Mouse (Mus musculus) liver, embryonic 12.5 days (tissue): ENCODE data around the gene Acot7. TPM values are rescaled to one million over a fixed set of nuclear protein-coding genes. Genes with fewer than 3 reads are reported as not detected.
A peak's percentile ranks its signal among the peaks of the same experiment; 100 is the strongest.

Experiments used
- ATAC-seq: fragments of 200-750 bp; cut with Nextera tagmentation; 2 replicates; pipeline ENCODE4 v1.8.0; 2017; ENCODE audit warnings: moderate number of reproducible peaks, mild to moderate bottlenecking, moderate library complexity
- H3K27ac ChIP-seq: fragments of 300-500 bp; sonication (generic); 2 replicates; pipeline ENCODE4 v1.5.1; 2016; ENCODE audit warnings: mild to moderate bottlenecking
- H3K27me3 ChIP-seq: fragments of 300-500 bp; sonication (generic); replicated peaks from 2 replicates; pipeline ENCODE4 v1.6.1; 2016; ENCODE audit warnings: mild to moderate bottlenecking, moderate library complexity
- H3K36me3 ChIP-seq: fragments of 300-500 bp; sonication (generic); 2 replicates; pipeline ENCODE4 v1.6.1; 2016; ENCODE audit warnings: mild to moderate bottlenecking, moderate library complexity
- H3K4me1 ChIP-seq: fragments of 300-500 bp; sonication (generic); 2 replicates; pipeline ENCODE4 v1.6.1; 2016
- H3K4me2 ChIP-seq: fragments of 300-500 bp; sonication (generic); 2 replicates; pipeline ENCODE4 v1.6.1; 2016; ENCODE audit warnings: mild to moderate bottlenecking, moderate library complexity
- H3K4me3 ChIP-seq: fragments of 300-500 bp; sonication (generic); 2 replicates; pipeline ENCODE4 v1.5.1; 2016; ENCODE audit warnings: mild to moderate bottlenecking, moderate library complexity
- H3K9ac ChIP-seq: fragments of 300-500 bp; sonication (generic); 2 replicates; pipeline ENCODE4 v1.6.1; 2016; ENCODE audit warnings: mild to moderate bottlenecking, moderate library complexity
- H3K9me3 ChIP-seq: fragments of 300-500 bp; sonication (generic); replicated peaks from 2 replicates; pipeline ENCODE4 v1.6.1; 2016; ENCODE audit warnings: mild to moderate bottlenecking, moderate library complexity
- WGBS: fragments of 180-500 bp; shearing (Covaris S2); methylation state at CpG from one replicate; pipeline ENCODE4 v1.1.7; 2016; ENCODE audit not compliant: insufficient replicate concordance; 5-methylcytosine and 5-hydroxymethylcytosine counted together
- polyA plus RNA-seq: library from polyadenylated mRNA; unstranded; fragments of >200 nt; fragmentation: Nextera tagmentation; extraction: Ambion mirVana; gene quantifications from 2 replicates; pipeline ENCODE4 v1.2.1, GENCODE M21; 2016

The Acot7 gene
- polyA plus RNA-seq, 1 experiment from 2014 or later = 36.2 TPM

DNA sequence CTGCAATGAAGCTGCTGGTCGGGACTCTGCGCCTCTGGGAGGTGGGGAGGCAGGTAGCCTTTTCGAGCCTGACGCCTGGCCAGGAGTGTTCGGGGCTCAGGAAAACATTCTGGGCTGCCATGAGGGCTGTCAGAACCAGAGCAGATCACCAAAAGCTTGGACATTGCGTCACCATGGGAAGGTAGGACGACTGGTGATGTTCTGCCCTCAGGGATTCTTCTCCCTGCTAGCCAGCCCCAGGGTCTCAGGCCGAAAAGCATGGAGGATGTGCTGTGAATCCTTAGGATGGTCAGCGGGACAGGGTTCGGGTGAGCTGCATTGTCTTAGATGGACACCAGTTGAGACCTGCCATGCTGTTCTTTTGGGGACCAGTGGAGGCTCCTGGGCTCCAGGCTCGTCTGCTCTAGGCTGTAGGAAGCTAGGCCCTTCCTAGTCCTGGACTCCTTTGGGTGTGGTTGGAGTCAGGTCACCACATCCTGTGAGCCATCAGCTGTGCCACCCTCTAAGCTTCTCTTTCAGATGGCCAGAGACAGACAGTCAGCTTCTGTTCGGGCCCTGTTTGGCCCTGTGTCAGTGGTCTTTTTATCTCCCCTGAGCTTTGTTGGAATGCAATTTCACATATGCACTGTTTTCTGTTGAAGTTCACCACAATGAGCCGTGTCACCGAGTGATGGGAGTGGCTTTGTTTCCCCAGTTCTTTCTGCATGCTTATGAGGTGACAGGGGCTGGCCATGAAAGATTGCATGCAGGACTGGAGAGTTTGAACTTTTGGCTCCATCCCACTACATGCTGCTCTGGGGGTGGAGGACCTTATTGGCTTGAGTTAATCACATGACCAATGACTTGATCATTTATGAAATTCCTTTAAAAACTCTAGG lies 8.5 kb downstream of the Acot7 start:
- H3K9me3 ChIP-seq = no peaks in the 10 kb centered on the region
- no peaks in the 10 kb centered on the region for H3K27me3 ChIP-seq
- peak overlapping the region; percentile 55 for H3K9ac ChIP-seq
- WGBS = 24% methylated on average over 14 of the region's 14 CpGs
- H3K4me2 ChIP-seq = peak overlapping the region; percentile 58
- no peak for ATAC-seq
- peak overlapping the region; percentile 75 for H3K27ac ChIP-seq
- peaks cover 59% of the 10 kb centered on the region for H3K4me1 ChIP-seq
- H3K36me3 ChIP-seq = 0 out of 2 replicates have a peak, but pooled peaks cover 2% of the 10 kb centered on the region
- H3K4me3 ChIP-seq = peak overlapping the region; percentile 21

DNA sequence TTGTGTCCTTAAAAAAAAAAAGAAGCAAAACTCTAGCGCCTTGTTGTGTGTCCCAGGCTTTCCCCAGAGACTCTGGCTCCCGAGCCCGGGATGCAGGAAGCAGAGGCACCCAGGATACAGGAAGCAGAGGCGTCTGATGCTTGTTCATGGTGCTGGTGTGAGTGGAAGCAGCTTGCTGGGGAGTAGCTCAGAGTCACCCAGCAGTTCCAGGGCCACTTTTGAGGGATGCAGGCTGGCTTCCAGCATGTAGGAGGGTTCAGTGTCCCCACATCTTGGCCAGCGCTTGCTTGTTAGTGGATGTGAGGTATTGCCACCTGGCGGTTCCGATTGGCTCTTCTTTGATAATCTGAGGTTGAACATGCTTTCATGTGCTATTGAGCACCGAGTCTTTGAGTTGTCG lies 9.2 kb downstream of the Acot7 start:
- Histone ChIP-seq H3K4me3 (no peak overlapping the region), H3K36me3 (no peaks in the 10 kb centered on the region), H3K4me1 (peaks cover 60% of the 10 kb centered on the region), H3K9me3 (no peaks in the 10 kb centered on the region), H3K27me3 (no peaks in the 10 kb centered on the region), H3K9ac (no peak overlapping the region), H3K27ac (no peak overlapping the region), H3K4me2 (no peak overlapping the region)
- 67% methylated on average over 9 of the region's 9 CpGs for WGBS
- no peak for ATAC-seq

DNA sequence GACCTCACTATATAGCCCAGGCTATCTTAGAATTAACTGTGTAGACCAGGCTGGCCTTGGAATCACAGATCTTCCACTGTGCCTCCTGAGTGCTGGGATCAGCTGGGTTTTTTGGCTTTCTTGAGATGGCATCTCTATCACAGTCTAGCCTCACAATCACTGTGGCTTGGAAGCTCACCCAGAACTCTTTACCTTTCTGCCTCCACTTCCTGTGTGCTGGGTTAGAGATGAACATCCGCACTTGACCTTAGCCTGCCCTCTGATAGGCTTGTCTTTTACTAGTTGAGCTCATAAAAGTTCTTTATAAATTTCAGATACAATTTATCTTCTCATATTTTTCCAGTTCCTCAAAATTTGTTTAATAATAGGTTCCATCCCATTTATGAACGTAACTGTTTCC lies 10.7 kb downstream of the Acot7 start:
- Histone ChIP-seq H3K9ac (no peak overlapping the region), H3K27me3 (no peaks in the 10 kb centered on the region), H3K4me3 (no peak overlapping the region), H3K36me3 (no peaks in the 10 kb centered on the region), H3K9me3 (no peaks in the 10 kb centered on the region), H3K4me2 (no peak overlapping the region), H3K4me1 (peaks cover 68% of the 10 kb centered on the region), H3K27ac (no peak overlapping the region)
- no peak for ATAC-seq
- 84% methylated on average over 2 of the region's 2 CpGs for WGBS

GRCm38 (mm10) chr4:152189071-152189470 lies 11.1 kb downstream of the Acot7 start:
- Histone ChIP-seq H3K27me3 (no peaks in the 10 kb centered on the region), H3K4me1 (peaks cover 65% of the 10 kb centered on the region), H3K27ac (no peak overlapping the region), H3K9me3 (no peaks in the 10 kb centered on the region), H3K4me2 (no peak overlapping the region), H3K4me3 (no peak overlapping the region), H3K36me3 (no peaks in the 10 kb centered on the region), H3K9ac (no peak overlapping the region)
- no peak for ATAC-seq
- 72% methylated on average over 6 of the region's 6 CpGs for WGBS

DNA sequence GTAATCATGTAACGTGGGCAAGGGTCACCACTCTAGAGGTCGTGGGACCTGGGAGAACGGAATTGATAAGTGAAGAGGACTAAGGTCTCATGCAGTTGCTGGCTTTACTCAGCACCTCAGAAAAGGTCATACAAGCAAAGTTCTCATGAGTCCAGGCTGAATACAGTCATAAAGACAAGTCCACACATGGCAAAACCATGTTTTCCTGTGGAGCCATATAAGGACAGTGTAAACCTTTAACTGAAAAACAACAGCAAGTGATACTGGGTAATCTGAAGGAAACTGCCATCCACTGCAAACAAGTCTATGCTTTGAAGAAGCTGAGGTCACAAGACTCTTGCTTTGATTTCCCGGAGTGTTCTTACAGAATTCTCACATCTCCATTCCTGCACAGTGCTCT lies 11.8 kb downstream of the Acot7 start:
- peak overlapping the region; percentile 29; the same call in 1 of the 2 replicates for H3K9ac ChIP-seq
- peak overlapping the region; percentile 32; the same call in 1 of the 2 replicates for H3K27ac ChIP-seq
- ATAC-seq = no peak
- H3K4me1 ChIP-seq = peaks cover 65% of the 10 kb centered on the region
- no peaks in the 10 kb centered on the region for H3K9me3 ChIP-seq
- H3K36me3 ChIP-seq = no peaks in the 10 kb centered on the region
- H3K4me3 ChIP-seq = no peak overlapping the region
- WGBS = 57% methylated on average over 4 of the region's 4 CpGs
- H3K4me2 ChIP-seq = peak overlapping the region; percentile 33; the same call in 1 of the 2 replicates
- H3K27me3 ChIP-seq = no peaks in the 10 kb centered on the region

- no peaks in the 10 kb centered on the region for H3K36me3 ChIP-seq
- H3K9ac ChIP-seq = peak overlapping the region; percentile 29
- H3K4me2 ChIP-seq = peak overlapping the region; percentile 33
- H3K4me1 ChIP-seq = peaks cover 65% of the 10 kb centered on the region
- no peaks in the 10 kb centered on the region for H3K27me3 ChIP-seq
- peak; percentile 14; the same call in 1 of the 2 replicates for ATAC-seq
- WGBS = 30% methylated on average over 11 of the region's 11 CpGs
- H3K4me3 ChIP-seq = no peak overlapping the region
- H3K9me3 ChIP-seq = no peaks in the 10 kb centered on the region
- peak overlapping the region; percentile 32 for H3K27ac ChIP-seq
Observed at GRCm38 (mm10) chr4:152190096-152190653, 12.2 kb downstream of the Acot7 start.

DNA sequence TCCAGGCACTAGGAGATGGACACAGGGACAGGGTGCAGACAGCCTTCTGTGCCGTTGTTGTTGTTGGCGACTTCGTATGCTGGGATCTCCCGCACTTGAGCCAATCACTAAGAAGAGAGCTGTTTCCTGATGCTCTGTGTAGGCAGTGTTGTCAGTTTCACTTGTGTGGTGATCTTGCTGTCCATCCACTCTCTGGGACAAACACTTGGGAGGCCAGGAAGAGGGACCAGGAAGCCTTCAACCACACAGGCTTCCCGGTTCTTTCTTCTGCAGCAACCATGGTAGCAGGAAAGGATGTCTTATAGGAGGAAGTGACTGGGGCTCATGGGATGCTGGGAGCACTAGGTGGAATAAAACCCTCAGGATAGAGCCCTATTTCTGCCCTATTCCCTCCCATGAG lies 12.8 kb downstream of the Acot7 start:
- Histone ChIP-seq H3K9ac (no peak overlapping the region), H3K4me3 (no peak overlapping the region), H3K27ac (peak overlapping the region; percentile 32), H3K4me2 (peak overlapping the region; percentile 33), H3K9me3 (no peaks in the 10 kb centered on the region), H3K4me1 (peaks cover 64% of the 10 kb centered on the region), H3K27me3 (no peaks in the 10 kb centered on the region), H3K36me3 (no peaks in the 10 kb centered on the region)
- ATAC-seq = no peak
- 24% methylated on average over 5 of the region's 5 CpGs for WGBS

DNA sequence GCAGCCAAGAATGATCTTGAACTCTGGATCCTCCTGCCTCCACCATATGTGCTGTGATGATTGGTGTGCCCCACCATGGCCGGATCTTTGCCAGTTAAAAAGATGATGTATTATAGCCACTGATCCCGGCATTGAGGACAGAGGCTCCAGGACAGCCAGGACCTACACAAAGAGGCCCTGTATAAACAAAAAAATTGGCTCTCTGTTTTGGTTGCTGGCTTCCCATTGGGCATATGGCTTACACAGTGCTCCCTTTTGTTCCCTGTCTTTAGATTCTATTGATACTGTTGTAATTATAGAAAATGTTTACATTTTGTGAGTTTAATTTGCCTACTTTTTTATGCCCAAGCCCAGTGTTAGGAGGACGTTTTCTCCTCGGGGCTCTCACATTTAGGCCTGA lies 14.6 kb downstream of the Acot7 start:
- peaks cover 63% of the 10 kb centered on the region for H3K4me1 ChIP-seq
- no peaks in the 10 kb centered on the region for H3K27me3 ChIP-seq
- WGBS = 67% methylated on average over 4 of the region's 4 CpGs
- ATAC-seq = no peak
- no peak overlapping the region for H3K27ac ChIP-seq
- no peak overlapping the region for H3K4me2 ChIP-seq
- H3K9me3 ChIP-seq = no peaks in the 10 kb centered on the region
- no peaks in the 10 kb centered on the region for H3K36me3 ChIP-seq
- no peak overlapping the region for H3K9ac ChIP-seq
- no peak overlapping the region for H3K4me3 ChIP-seq

- H3K4me1 ChIP-seq = peaks cover 70% of the 10 kb centered on the region
- H3K4me2 ChIP-seq = no peak overlapping the region
- H3K36me3 ChIP-seq = no peaks in the 10 kb centered on the region
- ATAC-seq = peak; percentile 44; the same call in 1 of the 2 replicates
- 56% methylated on average over 3 of the region's 3 CpGs for WGBS
- H3K27me3 ChIP-seq = no peaks in the 10 kb centered on the region
- H3K4me3 ChIP-seq = no peak overlapping the region
- peak overlapping the region; percentile 51 for H3K27ac ChIP-seq
- H3K9ac ChIP-seq = no peak overlapping the region
- H3K9me3 ChIP-seq = no peaks in the 10 kb centered on the region
Observed at GRCm38 (mm10) chr4:152194476-152195175, 16.7 kb downstream of the Acot7 start.

DNA sequence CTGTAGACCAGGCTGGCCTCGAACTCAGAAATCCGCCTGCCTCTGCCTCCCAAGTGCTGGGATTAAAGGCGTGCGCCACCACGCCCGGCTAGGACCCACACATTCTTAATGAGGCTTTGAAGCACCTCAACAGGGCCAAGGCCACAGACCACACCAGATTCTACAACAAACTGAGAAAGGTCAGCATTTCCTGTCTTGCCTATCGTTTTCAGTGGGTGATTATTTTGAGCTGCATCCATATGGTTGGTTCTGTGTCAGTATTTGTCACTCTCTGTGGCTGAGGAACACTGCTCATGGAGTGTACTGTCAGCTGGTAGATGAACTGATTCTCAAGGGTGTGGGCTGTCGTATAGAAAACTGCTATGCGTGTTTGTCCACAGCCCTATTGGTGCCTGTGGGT lies 18.3 kb downstream of the Acot7 start:
- Histone ChIP-seq H3K9me3 (no peaks in the 10 kb centered on the region), H3K27me3 (no peaks in the 10 kb centered on the region), H3K4me3 (no peak overlapping the region), H3K27ac (no peak overlapping the region), H3K4me2 (no peak overlapping the region), H3K36me3 (no peaks in the 10 kb centered on the region), H3K9ac (no peak overlapping the region), H3K4me1 (peaks cover 70% of the 10 kb centered on the region)
- WGBS = 72% methylated on average over 9 of the region's 9 CpGs
- ATAC-seq = no peak

- Histone ChIP-seq H3K9ac (no peak overlapping the region), H3K27me3 (no peaks in the 10 kb centered on the region), H3K4me2 (no peak overlapping the region), H3K9me3 (no peaks in the 10 kb centered on the region), H3K4me3 (no peak overlapping the region), H3K4me1 (peaks cover 78% of the 10 kb centered on the region), H3K27ac (no peak overlapping the region; the same call in 1 of the 2 replicates), H3K36me3 (no peaks in the 10 kb centered on the region)
- ATAC-seq = peak; percentile 21; the same call in 1 of the 2 replicates
- 33% methylated on average over 5 of the region's 5 CpGs for WGBS
Observed at GRCm38 (mm10) chr4:152197545-152197944, 19.6 kb downstream of the Acot7 start.

GRCm38 (mm10) chr4:152199617-152200016 lies 21.7 kb downstream of the Acot7 start:
- 32% methylated on average over 1 of the region's 1 CpGs for WGBS
- Histone ChIP-seq H3K9me3 (no peaks in the 10 kb centered on the region), H3K9ac (no peak overlapping the region), H3K4me2 (no peak overlapping the region), H3K27me3 (no peaks in the 10 kb centered on the region), H3K4me3 (no peak overlapping the region), H3K36me3 (no peaks in the 10 kb centered on the region), H3K27ac (no peak overlapping the region), H3K4me1 (peaks cover 76% of the 10 kb centered on the region)
- ATAC-seq = no peak
